Mouse (Mus musculus) heart, embryonic 14.5 days (tissue): ENCODE results near the gene Tecpr1. TPM values are rescaled to one million over a fixed set of nuclear protein-coding genes. Genes with fewer than 3 reads are reported as not detected.

Source experiments
- ATAC-seq: fragments of 200-750 bp; cut with Nextera tagmentation; 2 replicates; pipeline ENCODE4 v1.8.0; 2017; ENCODE audit warnings: low read depth, moderate TSS enrichment; ENCODE audit not compliant: insufficient number of reproducible peaks, insufficient read depth, low FRiP score
- H3K27ac ChIP-seq, 2 experiments: fragments of 200-500 bp in 1 of 2; fragments of 300-500 bp in 1 of 2; sonication (generic) in 1 of 2; replicated peaks in 1 of 2; 2 replicates each; pipeline ENCODE4 v1.5.1; 2012 to 2014; ENCODE audit warnings: low read depth in 2 of 2, low read length in 2 of 2, control low read depth in 1 of 2, mild to moderate bottlenecking in 1 of 2, mixed read lengths in 1 of 2; ENCODE audit not compliant: control insufficient read depth in 1 of 2, insufficient read depth in 1 of 2
- H3K27me3 ChIP-seq: fragments of 300-500 bp; sonication (generic); 2 replicates; pipeline ENCODE4 v1.6.1; 2014; ENCODE audit warnings: mild to moderate bottlenecking, low read length, control low read depth; ENCODE audit not compliant: control insufficient read depth, insufficient read depth
- H3K36me3 ChIP-seq: fragments of 300-500 bp; sonication (generic); 2 replicates; pipeline ENCODE4 v1.6.1; 2014; ENCODE audit warnings: mild to moderate bottlenecking, control low read depth, low read length, mixed read lengths; ENCODE audit not compliant: control insufficient read depth, insufficient read depth
- H3K4me1 ChIP-seq, 2 experiments: fragments of 200-500 bp in 1 of 2; fragments of 300-500 bp in 1 of 2; sonication (generic) in 1 of 2; 2 replicates each; pipeline ENCODE4 v1.6.1; 2012 to 2014; ENCODE audit warnings: low read length in 2 of 2, control low read depth in 1 of 2, mixed read lengths in 1 of 2; ENCODE audit not compliant: control insufficient read depth in 2 of 2, insufficient read depth in 2 of 2
- H3K4me2 ChIP-seq: fragments of 300-500 bp; sonication (generic); 2 replicates; pipeline ENCODE4 v1.6.1; 2014; ENCODE audit warnings: mild to moderate bottlenecking, low read length
- H3K4me3 ChIP-seq, 2 experiments: fragments of 200-500 bp in 1 of 2; fragments of 300-500 bp in 1 of 2; sonication (generic) in 1 of 2; 2 replicates each; pipeline ENCODE4 v1.5.1; 2012 to 2014; ENCODE audit warnings: low read length in 2 of 2, mild to moderate bottlenecking in 2 of 2, control low read depth in 1 of 2, low read depth in 1 of 2, moderate library complexity in 1 of 2; ENCODE audit not compliant: control insufficient read depth in 1 of 2, insufficient read depth in 1 of 2
- H3K9ac ChIP-seq: fragments of 300-500 bp; sonication (generic); 2 replicates; pipeline ENCODE4 v1.6.1; 2014; ENCODE audit warnings: mild to moderate bottlenecking, low read length
- H3K9me3 ChIP-seq: fragments of 300-500 bp; sonication (generic); 2 replicates; pipeline ENCODE4 v1.6.1; 2016; ENCODE audit warnings: low read length, control low read depth; ENCODE audit not compliant: control insufficient read depth
- WGBS: fragments of 180-500 bp; shearing (Covaris S2); extraction: QIAGEN DNeasy Blood & Tissue Kit; methylation state at CpG from one replicate; pipeline ENCODE4 v1.1.7; 2014; 5-methylcytosine and 5-hydroxymethylcytosine counted together
- polyA plus RNA-seq: library from polyadenylated mRNA; unstranded; fragments of >200 nt; fragmentation: Nextera tagmentation; extraction: Ambion mirVana; gene quantifications from 2 replicates; pipeline ENCODE4 v1.2.1, GENCODE M21; 2014

Gene Tecpr1
- polyA plus RNA-seq, 1 experiment from 2014 or later, result 14.4 TPM

- WGBS, result 25% methylated on average over 18 of the region's 18 CpGs
- ATAC-seq, result no peak
- Histone ChIP-seq H3K4me3 (peak overlapping the region; percentile 69 to 84), H3K27me3 (no peaks in the 10 kb centered on the region), H3K4me2 (peak overlapping the region; percentile 80), H3K36me3 (no peaks in the 10 kb centered on the region), H3K9me3 (peaks cover 3% of the 10 kb centered on the region; the same call in 1 of the 2 replicates), H3K27ac (peak overlapping the region; percentile 61 to 83), H3K9ac (peak overlapping the region; percentile 81), H3K4me1 (peaks cover 3 to 10% of the 10 kb centered on the region in 2 experiments; a peak in 3 of 4 replicates)
Observed at GRCm38 (mm10) chr5:144223899-144224816, 743 bp upstream of the Tecpr1 start.

GRCm38 (mm10) chr5:144222811-144223502 lies 458 bp downstream of the Tecpr1 start:
- Histone ChIP-seq H3K4me1 (peaks cover 3 to 10% of the 10 kb centered on the region in 2 experiments; a peak in 3 of 4 replicates), H3K9me3 (peaks cover 3% of the 10 kb centered on the region; the same call in 1 of the 2 replicates), H3K36me3 (no peaks in the 10 kb centered on the region), H3K4me2 (peak overlapping the region; percentile 80), H3K9ac (peak overlapping the region; percentile 81), H3K4me3 (peak overlapping the region; percentile 69 to 84), H3K27ac (peak overlapping the region; percentile 8 to 61), H3K27me3 (no peaks in the 10 kb centered on the region)
- peak; percentile 44 for ATAC-seq
- 2% methylated on average over 25 of the region's 25 CpGs for whole genome bisulfite sequencing

- Histone ChIP-seq H3K4me1 (peaks cover 3 to 10% of the 10 kb centered on the region in 2 experiments; a peak in 3 of 4 replicates), H3K9ac (no peak overlapping the region), H3K36me3 (peaks cover 11% of the 10 kb centered on the region), H3K4me2 (peak overlapping the region; percentile 80; the same call in 1 of the 2 replicates), H3K9me3 (no peaks in the 10 kb centered on the region), H3K27ac (no peak overlapping the region), H3K27me3 (no peaks in the 10 kb centered on the region), H3K4me3 (no peak overlapping the region)
- ATAC-seq, result no peak
- WGBS, result 64% methylated on average over 4 of the region's 4 CpGs
Observed at GRCm38 (mm10) chr5:144221305-144221704, 2.1 kb downstream of the Tecpr1 start.

- 83% methylated on average over 5 of the region's 5 CpGs for WGBS
- H3K4me1 ChIP-seq, result peaks cover 3 to 10% of the 10 kb centered on the region in 2 experiments; a peak in 3 of 4 replicates
- no peak overlapping the region for H3K27ac ChIP-seq
- no peak overlapping the region for H3K4me2 ChIP-seq
- H3K9me3 ChIP-seq, result no peaks in the 10 kb centered on the region
- no peak overlapping the region for H3K9ac ChIP-seq
- peaks cover 20% of the 10 kb centered on the region for H3K36me3 ChIP-seq
- no peak for ATAC-seq
- no peaks in the 10 kb centered on the region for H3K27me3 ChIP-seq
- no peak overlapping the region for H3K4me3 ChIP-seq
Observed at GRCm38 (mm10) chr5:144219936-144220335, 3.5 kb downstream of the Tecpr1 start.

DNA sequence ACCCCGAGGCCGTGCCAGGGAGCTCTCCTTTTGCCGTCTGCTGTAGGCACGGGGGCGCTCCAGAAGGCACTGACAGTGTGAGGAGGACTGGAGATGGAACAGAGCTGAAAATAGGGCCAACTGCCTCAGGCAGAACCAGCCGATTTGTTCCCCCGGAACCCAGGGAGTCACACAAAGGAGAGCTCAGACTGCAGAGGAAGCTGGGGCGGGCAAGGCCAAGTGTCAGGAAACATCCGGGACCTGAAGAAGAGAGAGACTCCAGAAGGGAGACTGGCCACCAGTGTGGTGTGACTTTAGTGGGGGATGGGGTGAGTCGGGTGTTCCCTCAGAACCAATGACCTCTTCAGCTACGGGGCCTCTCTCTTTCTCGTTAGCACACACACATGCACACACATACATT lies 4.1 kb downstream of the Tecpr1 start:
- Histone ChIP-seq H3K27ac (no peak overlapping the region), H3K36me3 (peaks cover 20% of the 10 kb centered on the region), H3K4me1 (peaks cover 3 to 9% of the 10 kb centered on the region in 2 experiments; a peak in 3 of 4 replicates), H3K9ac (no peak overlapping the region), H3K4me3 (no peak overlapping the region), H3K27me3 (no peaks in the 10 kb centered on the region), H3K9me3 (no peaks in the 10 kb centered on the region), H3K4me2 (no peak overlapping the region)
- 72% methylated on average over 12 of the region's 12 CpGs for WGBS
- no peak for ATAC-seq

- H3K36me3 ChIP-seq, result peaks cover 30% of the 10 kb centered on the region
- 80% methylated on average over 7 of the region's 7 CpGs for WGBS
- H3K27ac ChIP-seq, result no peak overlapping the region
- H3K27me3 ChIP-seq, result no peaks in the 10 kb centered on the region
- no peak overlapping the region for H3K4me3 ChIP-seq
- H3K4me1 ChIP-seq, result peaks cover 3 to 6% of the 10 kb centered on the region in 2 experiments; a peak in 3 of 4 replicates
- no peak for ATAC-seq
- H3K9me3 ChIP-seq, result no peaks in the 10 kb centered on the region
- H3K4me2 ChIP-seq, result no peak overlapping the region
- no peak overlapping the region for H3K9ac ChIP-seq
Observed at GRCm38 (mm10) chr5:144218061-144218460, 5.4 kb downstream of the Tecpr1 start.

- H3K9me3 ChIP-seq, result no peaks in the 10 kb centered on the region
- no peak overlapping the region for H3K27ac ChIP-seq
- WGBS, result 83% methylated on average over 2 of the region's 2 CpGs
- no peak for ATAC-seq
- H3K4me3 ChIP-seq, result no peak overlapping the region
- no peaks in the 10 kb centered on the region for H3K27me3 ChIP-seq
- no peak overlapping the region for H3K4me2 ChIP-seq
- H3K36me3 ChIP-seq, result peaks cover 41% of the 10 kb centered on the region
- no peaks in the 10 kb centered on the region for H3K4me1 ChIP-seq
- H3K9ac ChIP-seq, result no peak overlapping the region
Observed at GRCm38 (mm10) chr5:144215992-144216391, 7.4 kb downstream of the Tecpr1 start.
